Mouse (Mus musculus) lung, adult 2 months (tissue): ENCODE measurements at regions not wholly inside any gene's neighbourhood (a gene's known extent, or its start where the extent isn't known, plus 50 kb on each side); places are given as distances from the start of the nearest gene placed in this dataset.

Experiments
- CTCF ChIP-seq: fragments of 200-500 bp; IDR thresholded peaks from 2 replicates; pipeline ENCODE4 v1.5.1; 2011; ENCODE audit warnings: mild to moderate bottlenecking, low read length, control low read depth; ENCODE audit not compliant: insufficient read depth
- POLR2A ChIP-seq: fragments of 200-500 bp; IDR thresholded peaks from 2 replicates; pipeline ENCODE4 v1.6.1; 2011; ENCODE audit warnings: low read depth, mild to moderate bottlenecking, control low read depth, low read length, borderline replicate concordance; ENCODE audit errors: extremely low read depth

DNA sequence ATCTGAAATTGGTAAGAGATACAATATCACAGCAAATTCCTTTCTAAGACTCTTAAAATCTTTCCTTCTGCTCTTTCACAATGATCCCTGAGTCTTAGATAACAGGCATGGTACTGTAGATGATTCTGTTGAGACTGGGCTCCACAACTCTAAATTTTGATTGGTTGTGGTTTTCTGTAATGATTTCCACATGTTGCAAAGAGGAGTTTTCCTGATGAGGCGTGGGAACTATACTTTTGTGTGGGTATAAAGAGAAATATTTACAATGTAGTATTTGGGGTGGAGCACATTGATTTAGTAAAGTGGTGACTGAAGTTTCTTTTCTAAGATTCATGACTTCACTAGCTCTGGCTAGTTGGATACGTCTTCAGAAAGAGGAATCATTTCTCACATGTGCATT lies 653.2 kb downstream of the Gsdmc2 start:
- TF ChIP-seq CTCF (no peak), POLR2A (no peak)
